Mouse (Mus musculus) cerebellum, adult 11-12 months (tissue): ENCODE measurements around the gene Fbxo4.

ENCODE experiments used
- DNase-seq: peaks from one replicate; pipeline ENCODE4 v3.0.0; 2022

The Fbxo4 gene

DNA sequence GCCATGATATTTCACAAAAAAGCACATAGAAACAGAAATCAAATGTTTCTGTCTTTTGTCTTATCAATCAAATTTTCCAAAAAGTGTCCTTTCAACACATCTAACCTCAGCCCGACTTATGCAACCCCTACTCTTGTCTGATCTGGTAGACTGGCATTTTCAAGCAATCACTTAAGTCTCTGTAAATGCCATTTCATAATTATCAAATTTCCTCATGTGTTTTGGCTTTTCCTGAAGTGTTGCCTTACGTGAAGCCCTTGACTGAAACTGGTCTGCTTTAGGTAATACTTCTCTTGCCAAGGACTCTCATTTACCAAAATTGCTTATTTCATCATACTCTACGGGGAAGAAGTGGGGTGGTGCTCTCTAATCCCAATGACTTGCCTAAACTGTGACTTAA lies 6.1 kb downstream of the Fbxo4 start:
- no peak for DNase-seq

GRCm38 (mm10) chr15:3970193-3970592 lies 9.2 kb downstream of the Fbxo4 start:
- no peak for DNase-seq

GRCm38 (mm10) chr15:3969743-3970142 lies 9.6 kb downstream of the Fbxo4 start:
- DNase-seq, result no peak

GRCm38 (mm10) chr15:3962251-3962650 lies 17.1 kb downstream of the Fbxo4 start:
- DNase-seq, result no peak

DNA sequence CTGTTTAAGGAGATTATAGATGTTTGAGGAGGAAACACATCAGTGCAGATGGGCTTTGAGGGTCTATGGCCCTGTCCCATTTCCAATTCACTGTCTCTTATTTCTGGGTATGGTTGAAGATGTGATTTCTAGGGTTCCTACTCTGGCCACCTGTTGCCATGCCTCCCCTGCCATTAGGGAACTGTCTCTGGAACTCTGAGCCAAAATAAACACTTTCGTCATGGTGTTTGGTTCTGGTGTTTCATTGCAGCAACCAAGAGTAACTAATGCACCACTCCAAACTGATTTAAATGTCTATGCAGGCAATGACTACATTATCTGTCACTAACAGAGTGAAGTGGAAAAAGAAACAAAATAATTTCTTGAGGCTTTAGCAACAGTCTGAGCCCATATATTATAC lies 19.3 kb downstream of the Fbxo4 start:
- no peak for DNase-seq

DNA sequence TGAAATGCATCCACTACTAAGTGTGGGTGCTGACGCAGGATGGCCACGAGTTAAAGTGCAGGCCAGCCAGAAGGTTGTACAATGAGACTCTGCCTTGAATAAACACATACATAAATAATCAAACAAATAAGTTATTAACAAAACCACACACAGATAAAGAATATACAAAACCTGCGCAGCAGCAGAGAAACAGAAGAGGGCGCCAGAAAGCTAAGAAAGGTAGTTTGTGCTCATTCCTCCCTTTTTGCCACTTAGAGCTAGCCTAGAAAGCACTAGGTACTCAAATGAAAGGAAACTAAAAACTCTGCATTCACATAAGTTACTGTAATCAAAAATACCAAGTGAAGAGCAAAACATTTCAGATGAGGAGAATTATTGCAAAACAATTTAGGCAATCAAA lies 21.4 kb downstream of the Fbxo4 start:
- DNase-seq, result no peak

GRCm38 (mm10) chr15:3954971-3955370 lies 24.4 kb downstream of the Fbxo4 start:
- no peak for DNase-seq

DNA sequence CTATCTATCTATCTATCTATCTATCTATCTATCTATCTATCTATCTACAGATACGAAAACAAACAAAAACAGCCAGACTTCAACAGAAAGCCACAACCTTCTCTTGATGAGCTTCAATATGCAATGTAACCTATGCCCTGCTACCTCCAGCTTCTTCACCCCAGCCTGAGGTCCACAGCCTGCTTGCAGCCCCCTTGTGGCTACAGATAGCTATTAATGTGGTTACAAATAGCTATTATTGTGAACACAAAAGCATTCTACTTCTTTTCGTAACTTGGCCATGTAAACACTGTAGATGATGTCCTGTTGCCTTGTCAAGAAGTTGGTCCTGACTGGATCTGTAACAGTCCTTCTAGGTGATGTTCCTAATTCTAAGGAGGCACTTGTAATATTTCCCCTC lies 41.2 kb downstream of the Fbxo4 start:
- DNase-seq, result no peak

DNA sequence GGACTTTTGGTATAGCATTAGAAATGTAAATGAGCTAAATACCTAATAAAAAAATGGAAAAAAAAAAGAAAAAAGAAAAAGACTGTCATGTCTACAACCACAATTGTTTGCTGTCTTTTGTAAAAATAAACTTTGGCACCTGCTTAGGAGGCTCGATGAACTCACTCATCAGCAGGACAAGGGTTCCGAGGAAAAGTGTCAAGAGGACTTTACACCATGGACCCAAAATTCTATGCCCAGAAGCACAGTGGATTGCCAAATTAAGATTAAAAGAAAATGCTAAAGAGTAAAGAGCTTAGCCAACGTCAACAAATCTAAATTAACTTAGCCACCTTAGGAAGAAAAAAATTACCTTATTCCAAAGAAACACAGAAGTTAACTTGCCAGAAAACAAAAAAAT lies 43.3 kb downstream of the Fbxo4 start:
- no peak for DNase-seq

GRCm38 (mm10) chr15:3933466-3933865 lies 45.9 kb downstream of the Fbxo4 start:
- DNase-seq, result no peak

GRCm38 (mm10) chr15:3931931-3932330 lies 47.4 kb downstream of the Fbxo4 start:
- DNase-seq, result no peak
